Mouse (Mus musculus) ES-E14 (cell line): ENCODE results near the gene Muc3a.

Experiments used
- CHD2 ChIP-seq: IDR thresholded peaks from 2 replicates; pipeline ENCODE4 v1.6.1; 2014; ENCODE audit warnings: mild to moderate bottlenecking, low read depth, low read length, inconsistent platforms
- HCFC1 ChIP-seq: IDR thresholded peaks from 2 replicates; pipeline ENCODE4 v1.6.1; 2012; ENCODE audit warnings: low read length, inconsistent platforms, borderline replicate concordance; ENCODE audit not compliant: insufficient read depth
- MAFK ChIP-seq: IDR thresholded peaks from 2 replicates; pipeline ENCODE4 v1.6.1; 2014; ENCODE audit warnings: mild to moderate bottlenecking, low read depth, low read length, inconsistent platforms; ENCODE audit not compliant: insufficient read depth
- ZC3H11A ChIP-seq: IDR thresholded peaks from 2 replicates; pipeline ENCODE4 v1.6.1; 2012; ENCODE audit warnings: low read depth, mild to moderate bottlenecking, inconsistent platforms, low read length, borderline replicate concordance
- ZNF384 ChIP-seq: IDR thresholded peaks from 2 replicates; pipeline ENCODE4 v1.6.1; 2012; ENCODE audit warnings: low read depth, low read length, inconsistent platforms

GRCm38 (mm10) chr5:137179646-137180374 lies 32.4 kb downstream of the Muc3a start:
- TF ChIP-seq ZNF384 = no peak
- no peak for TF ChIP-seq MAFK
- no peak for TF ChIP-seq HCFC1
- TF ChIP-seq CHD2 = no peak
- no peak for TF ChIP-seq ZC3H11A
